Mouse (Mus musculus) olfactory bulb, adult 2 months (tissue): Measurements from ENCODE around the gene Epor. TPM values are rescaled to one million over a fixed set of nuclear protein-coding genes. Genes with fewer than 3 reads are reported as not detected.
A peak's percentile ranks its signal among the peaks of the same experiment; 100 is the strongest.

ENCODE experiments used
- H3K27ac ChIP-seq: fragments of 200-500 bp; 2 replicates; pipeline ENCODE4 v1.5.1; 2012; ENCODE audit warnings: low read depth, low read length; ENCODE audit not compliant: insufficient read depth
- H3K4me1 ChIP-seq: fragments of 200-500 bp; 2 replicates; pipeline ENCODE4 v1.6.1; 2012; ENCODE audit warnings: low read length; ENCODE audit not compliant: control insufficient read depth, insufficient read depth
- H3K4me3 ChIP-seq: fragments of 200-500 bp; 2 replicates; pipeline ENCODE4 v1.5.1; 2012; ENCODE audit warnings: mild to moderate bottlenecking, low read depth, low read length, moderate library complexity; ENCODE audit not compliant: insufficient read depth
- CTCF ChIP-seq: fragments of 200-500 bp; IDR thresholded peaks from 2 replicates; pipeline ENCODE4 v1.5.1; 2012; ENCODE audit warnings: low read depth, mild to moderate bottlenecking, low read length, moderate library complexity; ENCODE audit not compliant: insufficient read depth
- POLR2A ChIP-seq: fragments of 200-500 bp; IDR thresholded peaks from 2 replicates; pipeline ENCODE4 v1.6.1; 2012; ENCODE audit warnings: mild to moderate bottlenecking, low read depth, low read length, moderate library complexity; ENCODE audit not compliant: insufficient read depth
- WGBS: fragments of 180-500 bp; shearing (Covaris S2); methylation state at CpG from one replicate; pipeline ENCODE4 v1.1.7; 2018; 5-methylcytosine and 5-hydroxymethylcytosine counted together
- polyA plus RNA-seq: library from polyadenylated mRNA; stranded (reverse); fragments of >200 nt; gene quantifications from 2 replicates; pipeline ENCODE4 v1.2.4, GENCODE M21; 2012; ENCODE audit warnings: low replicate concordance; ENCODE audit not compliant: missing spikeins, insufficient read depth, insufficient read length

Epor gene
- polyA plus RNA-seq, 1 experiment = not detected

GRCm38 (mm10) chr9:21932445-21933137 is 30.7 kb downstream of the Epor start:
- peaks cover 3% of the 10 kb centered on the region; the same call in 1 of the 2 replicates for H3K4me1 ChIP-seq
- WGBS = 65% methylated on average over 12 of the region's 12 CpGs
- TF ChIP-seq CTCF = no peak
- TF ChIP-seq POLR2A = no peak
- no peak overlapping the region for H3K4me3 ChIP-seq
- no peak overlapping the region for H3K27ac ChIP-seq

- no peak for TF ChIP-seq CTCF
- no peak for TF ChIP-seq POLR2A
- WGBS = 70% methylated on average over 2 of the region's 2 CpGs
- H3K4me1 ChIP-seq = peaks cover 3% of the 10 kb centered on the region; the same call in 1 of the 2 replicates
- H3K4me3 ChIP-seq = no peak overlapping the region
- H3K27ac ChIP-seq = no peak overlapping the region
Measured at GRCm38 (mm10) chr9:21932006-21932405, 31.3 kb downstream of the Epor start.

GRCm38 (mm10) chr9:21929208-21929607 is 34.1 kb downstream of the Epor start:
- Histone ChIP-seq H3K27ac (no peak overlapping the region), H3K4me3 (no peak overlapping the region), H3K4me1 (peaks cover 10% of the 10 kb centered on the region)
- no peak for TF ChIP-seq CTCF
- TF ChIP-seq POLR2A = no peak
- 88% methylated on average over 3 of the region's 3 CpGs for whole genome bisulfite sequencing

GRCm38 (mm10) chr9:21927208-21927753 is 36.0 kb downstream of the Epor start, which contains the start of the genes Ccdc159 and Tmem205:
Gene Ccdc159 (plus strand): TSS chr9:21927471.
Gene Tmem205 (minus strand): TSS chr9:21927556.
- under 1% methylated on average over 28 of the region's 28 CpGs for WGBS
- Histone ChIP-seq H3K4me3 (peak within 1 kb of the TSS; percentile 63), H3K27ac (peak within 1 kb of the TSS; percentile 16), H3K4me1 (peaks cover 9% of the 10 kb centered on the region)
- peak; percentile 47 for TF ChIP-seq POLR2A
- no peak for TF ChIP-seq CTCF

- peaks cover 9% of the 10 kb centered on the region for H3K4me1 ChIP-seq
- under 1% methylated on average over 6 of the region's 6 CpGs for WGBS
- H3K4me3 ChIP-seq = peak overlapping the region; percentile 63
- H3K27ac ChIP-seq = peak overlapping the region; percentile 16
- no peak for TF ChIP-seq POLR2A
- no peak for TF ChIP-seq CTCF
Measured at GRCm38 (mm10) chr9:21926784-21927183, 36.5 kb downstream of the Epor start.

- H3K4me3 ChIP-seq = no peak overlapping the region; the same call in 1 of the 2 replicates
- 79% methylated on average over 6 of the region's 6 CpGs for WGBS
- H3K4me1 ChIP-seq = peaks cover 9% of the 10 kb centered on the region
- H3K27ac ChIP-seq = no peak overlapping the region
- TF ChIP-seq CTCF (no peak), POLR2A (no peak)
Measured at GRCm38 (mm10) chr9:21926155-21926554, 37.2 kb downstream of the Epor start.

- TF ChIP-seq POLR2A = no peak
- no peak for TF ChIP-seq CTCF
- WGBS = 92% methylated on average over 1 of the region's 1 CpGs
- H3K27ac ChIP-seq = no peak overlapping the region
- no peak overlapping the region for H3K4me3 ChIP-seq
- H3K4me1 ChIP-seq = peaks cover 9% of the 10 kb centered on the region
Measured at GRCm38 (mm10) chr9:21925506-21925905, 37.8 kb downstream of the Epor start.

GRCm38 (mm10) chr9:21925034-21925433 is 38.3 kb downstream of the Epor start:
- H3K27ac ChIP-seq = no peak overlapping the region
- TF ChIP-seq CTCF = no peak
- TF ChIP-seq POLR2A = no peak
- WGBS = 95% methylated on average over 3 of the region's 3 CpGs
- peaks cover 9% of the 10 kb centered on the region for H3K4me1 ChIP-seq
- no peak overlapping the region for H3K4me3 ChIP-seq

GRCm38 (mm10) chr9:21924099-21924493 is 39.2 kb downstream of the Epor start:
- no peak for TF ChIP-seq POLR2A
- no peak for TF ChIP-seq CTCF
- H3K4me1 ChIP-seq = peaks cover 9% of the 10 kb centered on the region
- H3K4me3 ChIP-seq = no peak overlapping the region
- 48% methylated on average over 6 of the region's 6 CpGs for WGBS
- H3K27ac ChIP-seq = no peak overlapping the region
